Mouse (Mus musculus) thymus, adult 2 months (tissue): Measurements from ENCODE around the gene Traf3ip2. TPM values are rescaled to one million over a fixed set of nuclear protein-coding genes. Genes with fewer than 3 reads are reported as not detected.

Source experiments
- DNase-seq: peaks from one replicate; pipeline ENCODE4 v3.0.0; 2021
- H3K27ac ChIP-seq: fragments of 200-500 bp; 2 replicates; pipeline ENCODE4 v1.5.1; 2012; ENCODE audit warnings: low read length, control low read depth; ENCODE audit not compliant: control insufficient read depth, insufficient read depth
- H3K27me3 ChIP-seq: fragments of 200-500 bp; 2 replicates; pipeline ENCODE4 v1.6.1; 2012; ENCODE audit warnings: mild to moderate bottlenecking, low read length, moderate library complexity, mixed read lengths; ENCODE audit not compliant: control insufficient read depth, insufficient read depth
- H3K36me3 ChIP-seq: fragments of 200-500 bp; 2 replicates; pipeline ENCODE4 v1.6.1; 2012; ENCODE audit warnings: mild to moderate bottlenecking, low read length, moderate library complexity; ENCODE audit not compliant: control insufficient read depth, insufficient read depth
- H3K4me1 ChIP-seq: fragments of 200-500 bp; replicated peaks from 2 replicates; pipeline ENCODE4 v1.6.1; 2012; ENCODE audit warnings: low read length; ENCODE audit not compliant: control insufficient read depth, insufficient read depth
- H3K4me3 ChIP-seq: fragments of 200-500 bp; 2 replicates; pipeline ENCODE4 v1.5.1; 2012; ENCODE audit warnings: mild to moderate bottlenecking, low read length, control low read depth, moderate library complexity; ENCODE audit not compliant: control insufficient read depth, insufficient read depth
- CTCF ChIP-seq: fragments of 200-500 bp; IDR thresholded peaks from 2 replicates; pipeline ENCODE4 v1.5.1; 2012; ENCODE audit warnings: mild to moderate bottlenecking, control low read depth, low read length, moderate library complexity, borderline replicate concordance; ENCODE audit not compliant: control insufficient read depth, poor library complexity, insufficient read depth; ENCODE audit errors: extremely low read depth
- POLR2A ChIP-seq: fragments of 200-500 bp; IDR thresholded peaks from 2 replicates; pipeline ENCODE4 v1.6.1; 2012; ENCODE audit warnings: mild to moderate bottlenecking, low read length, control low read depth, moderate library complexity; ENCODE audit not compliant: control insufficient read depth, poor library complexity, insufficient read depth; ENCODE audit errors: extremely low read depth
- WGBS: fragments of 180-500 bp; shearing (Covaris S2); methylation state at CpG from one replicate; pipeline ENCODE4 v1.1.7; 2018; 5-methylcytosine and 5-hydroxymethylcytosine counted together
- polyA plus RNA-seq: library from polyadenylated mRNA; depleted of rRNA; stranded (reverse); fragments of >200 nt; gene quantifications from 2 replicates; pipeline ENCODE4 v1.2.3, GENCODE M21; 2012

Traf3ip2 gene
- polyA plus RNA-seq, 1 experiment: 21.3 TPM

- Histone ChIP-seq H3K27ac (no peak overlapping the region), H3K4me1 (no peaks in the 10 kb centered on the region), H3K27me3 (no peaks in the 10 kb centered on the region), H3K4me3 (no peak overlapping the region), H3K36me3 (no peaks in the 10 kb centered on the region; the same call in 1 of the 2 replicates)
- WGBS: 98% methylated on average over 3 of the region's 3 CpGs
- no peak for DNase-seq
- TF ChIP-seq POLR2A: no peak
Observed at GRCm38 (mm10) chr10:39674766-39675165, 62.0 kb downstream of the Traf3ip2 start.

GRCm38 (mm10) chr10:39678199-39678791, 65.6 kb downstream of the Traf3ip2 start:
- no peaks in the 10 kb centered on the region; the same call in 1 of the 2 replicates for H3K4me1 ChIP-seq

GRCm38 (mm10) chr10:39681014-39681413, 68.3 kb downstream of the Traf3ip2 start:
- no peak overlapping the region for H3K27ac ChIP-seq
- DNase-seq: no peak
- H3K4me1 ChIP-seq: no peaks in the 10 kb centered on the region; the same call in 1 of the 2 replicates
- TF ChIP-seq CTCF (no peak), POLR2A (no peak)
- no peaks in the 10 kb centered on the region for H3K27me3 ChIP-seq
- WGBS: 94% methylated on average over 4 of the region's 4 CpGs
- H3K4me3 ChIP-seq: no peak overlapping the region
- no peaks in the 10 kb centered on the region for H3K36me3 ChIP-seq

More at GRCm38 (mm10) chr10:39678199-39678791, 65.6 kb downstream of the Traf3ip2 start:
- no peaks in the 10 kb centered on the region for H3K27me3 ChIP-seq
- H3K4me3 ChIP-seq: no peak overlapping the region
- DNase-seq: no peak
- H3K27ac ChIP-seq: no peak overlapping the region
- WGBS: 98% methylated on average over 4 of the region's 4 CpGs
- H3K36me3 ChIP-seq: no peaks in the 10 kb centered on the region
- TF ChIP-seq POLR2A (no peak), CTCF (no peak)

DNA sequence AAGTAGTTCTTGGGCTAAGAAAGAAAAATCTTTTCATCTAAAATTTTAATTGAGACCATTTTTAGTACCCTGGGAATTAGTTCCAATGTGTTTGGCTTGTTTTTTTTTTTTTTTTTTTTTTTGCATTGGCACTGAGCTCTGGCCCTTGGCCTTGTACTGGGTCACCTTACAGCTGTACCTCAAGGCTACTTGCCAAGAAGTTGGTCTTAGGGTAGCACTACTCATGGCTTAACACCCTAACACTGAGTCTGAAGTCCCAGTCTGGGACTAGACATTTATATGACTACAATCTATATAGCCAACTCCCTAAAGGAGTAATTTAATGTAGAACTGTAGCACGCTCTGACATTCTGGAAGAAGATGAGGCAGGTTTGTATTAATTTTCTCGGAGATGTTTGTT, 69.8 kb downstream of the Traf3ip2 start:
- H3K4me1 ChIP-seq: no peaks in the 10 kb centered on the region; the same call in 1 of the 2 replicates
- no peak overlapping the region for H3K4me3 ChIP-seq
- H3K27me3 ChIP-seq: no peaks in the 10 kb centered on the region
- TF ChIP-seq CTCF: no peak
- TF ChIP-seq POLR2A: no peak
- WGBS: 90% methylated on average over 2 of the region's 2 CpGs
- H3K27ac ChIP-seq: no peak overlapping the region
- DNase-seq: no peak
- no peaks in the 10 kb centered on the region for H3K36me3 ChIP-seq

DNA sequence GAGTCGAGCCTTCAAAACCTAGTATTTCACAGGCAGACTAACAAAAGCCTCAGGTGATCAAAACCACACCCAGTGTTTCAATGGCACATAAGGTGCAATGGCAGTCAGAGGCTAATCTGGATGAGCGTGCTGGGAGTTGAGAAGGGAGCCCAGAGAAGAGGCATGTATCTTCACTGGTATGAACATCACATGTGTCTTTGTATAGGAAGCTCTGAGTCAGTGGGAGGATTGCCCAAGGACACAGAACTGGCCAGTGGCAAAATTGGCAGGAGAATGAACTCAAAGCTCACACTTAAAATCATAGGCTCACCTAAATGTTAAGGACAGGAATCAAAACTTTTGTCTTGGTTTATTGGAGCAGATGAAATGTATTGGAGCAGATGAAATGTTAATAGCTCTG, 70.7 kb downstream of the Traf3ip2 start:
- H3K36me3 ChIP-seq: no peaks in the 10 kb centered on the region
- TF ChIP-seq CTCF (no peak), POLR2A (no peak)
- H3K27ac ChIP-seq: no peak overlapping the region
- no peaks in the 10 kb centered on the region; the same call in 1 of the 2 replicates for H3K4me1 ChIP-seq
- no peaks in the 10 kb centered on the region for H3K27me3 ChIP-seq
- 90% methylated on average over 2 of the region's 2 CpGs for WGBS
- no peak overlapping the region for H3K4me3 ChIP-seq
- no peak for DNase-seq

GRCm38 (mm10) chr10:39686811-39687210, 74.1 kb downstream of the Traf3ip2 start:
- WGBS: 90% methylated on average over 4 of the region's 4 CpGs
- Histone ChIP-seq H3K36me3 (no peaks in the 10 kb centered on the region), H3K27ac (no peak overlapping the region), H3K4me1 (no peaks in the 10 kb centered on the region), H3K4me3 (no peak overlapping the region), H3K27me3 (no peaks in the 10 kb centered on the region)
- TF ChIP-seq CTCF: no peak
- TF ChIP-seq POLR2A: no peak
- no peak for DNase-seq

DNA sequence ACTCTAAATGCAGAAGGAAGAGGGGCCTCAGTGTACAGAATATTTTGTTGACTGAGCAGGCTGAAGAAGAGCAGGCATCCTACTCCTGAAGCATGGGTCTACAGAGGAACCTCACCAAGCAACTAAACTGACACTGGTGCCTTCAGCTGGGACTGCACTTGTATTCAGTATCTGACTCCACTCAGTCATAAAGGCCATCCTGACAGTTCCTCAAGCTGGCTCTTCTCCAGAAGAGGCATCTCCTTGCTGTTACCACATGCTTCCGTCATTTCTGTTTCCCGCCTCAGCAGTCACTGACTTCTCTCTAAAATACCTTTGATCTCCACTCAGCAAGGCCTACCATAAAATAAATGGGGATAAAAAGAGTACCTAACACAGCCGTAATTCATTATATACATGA, 75.1 kb downstream of the Traf3ip2 start:
- H3K27me3 ChIP-seq: no peaks in the 10 kb centered on the region
- 81% methylated on average over 3 of the region's 3 CpGs for WGBS
- DNase-seq: no peak
- TF ChIP-seq POLR2A (no peak), CTCF (no peak)
- no peak overlapping the region for H3K27ac ChIP-seq
- no peak overlapping the region for H3K4me3 ChIP-seq
- no peaks in the 10 kb centered on the region for H3K36me3 ChIP-seq
- H3K4me1 ChIP-seq: no peaks in the 10 kb centered on the region
